Mouse (Mus musculus): ENCODE measurements at regions not wholly inside any gene's neighbourhood (a gene's known extent, or its start where the extent isn't known, plus 50 kb on each side); places are given as distances from the start of the nearest gene placed in this dataset.

DNA sequence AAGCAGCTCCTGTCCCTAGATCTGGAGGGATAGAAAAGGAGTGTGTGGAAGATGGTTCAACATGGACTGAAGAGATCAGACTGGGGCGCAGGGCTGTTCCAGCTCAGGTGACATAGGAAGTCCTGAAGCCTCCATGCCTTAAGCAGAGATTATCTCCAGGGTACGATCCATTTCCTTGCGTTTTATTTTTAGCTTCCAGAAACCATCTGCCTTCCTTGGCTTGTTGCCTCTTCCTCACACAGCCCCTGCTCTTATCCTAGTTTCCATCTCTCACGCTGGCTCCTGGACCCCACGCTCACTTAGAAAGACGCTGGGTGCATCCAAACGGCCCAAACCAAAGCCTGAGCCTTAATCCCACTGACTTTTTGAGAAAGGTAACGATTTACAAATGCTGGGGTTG, 206.8 kb upstream of the Daam1 start:
- no peak for DNase-seq (ENCODE audit: low spot score)

DNA sequence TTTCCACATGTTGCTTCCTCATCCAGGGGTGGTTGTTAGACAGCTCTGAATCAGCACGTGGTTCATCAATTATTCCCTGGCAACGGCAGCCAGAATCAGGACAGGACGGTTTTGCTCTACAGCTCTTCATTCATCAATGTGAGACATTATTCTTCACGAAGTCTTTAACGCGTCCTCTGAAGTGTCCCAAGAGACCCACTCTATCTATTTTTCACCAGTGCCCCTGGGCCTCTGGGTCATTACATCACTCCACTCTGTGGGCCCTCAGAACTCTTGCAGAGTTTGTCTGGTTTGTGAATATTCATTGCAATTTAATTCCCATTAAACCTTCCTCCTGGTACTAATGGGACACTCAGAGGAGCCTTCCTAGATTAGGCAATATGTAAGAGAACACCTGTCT, 206.2 kb upstream of the Daam1 start:
- no peak for DNase-seq (ENCODE audit: low spot score)

DNA sequence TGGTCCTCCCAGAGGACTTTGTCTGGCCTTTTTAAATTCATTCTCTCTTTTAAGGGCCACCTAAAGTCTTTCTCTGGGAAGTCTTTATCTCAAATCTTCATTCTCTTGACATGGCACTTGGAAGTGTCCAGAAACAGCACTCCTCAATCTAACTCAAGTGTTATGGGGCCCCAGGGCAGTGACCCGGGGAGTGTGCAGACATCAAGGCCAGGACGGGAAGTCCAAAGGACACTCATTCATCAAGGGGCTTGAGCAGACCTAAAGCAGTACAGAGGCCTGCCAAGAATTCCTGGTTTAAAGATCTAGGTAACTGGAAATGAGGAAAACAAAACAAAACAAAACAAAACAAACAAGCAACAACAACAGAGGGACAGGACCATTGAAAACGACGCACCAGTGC, 205.8 kb upstream of the Daam1 start:
- DNase-seq (ENCODE audit: low spot score): no peak

DNA sequence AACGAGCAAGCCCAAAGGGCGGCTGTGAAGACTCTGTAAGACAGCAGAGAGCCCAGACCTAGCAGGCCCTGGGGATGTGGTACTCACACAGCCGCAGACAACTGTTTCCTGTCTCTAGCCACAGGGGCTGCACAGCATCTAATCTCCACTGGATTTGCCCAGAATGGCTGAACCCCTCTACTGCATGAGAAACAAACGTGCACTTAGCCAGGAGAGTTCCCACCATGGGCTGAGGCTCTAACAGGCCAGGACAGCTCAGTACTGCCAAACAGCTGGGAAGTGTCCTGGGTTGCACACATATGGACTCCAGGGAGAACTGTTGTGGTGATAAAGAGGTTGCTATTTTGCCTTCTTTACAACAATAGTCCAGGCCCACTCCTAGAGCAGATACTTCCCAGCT, 204.1 kb upstream of the Daam1 start:
- DNase-seq (ENCODE audit: low spot score): no peak

DNA sequence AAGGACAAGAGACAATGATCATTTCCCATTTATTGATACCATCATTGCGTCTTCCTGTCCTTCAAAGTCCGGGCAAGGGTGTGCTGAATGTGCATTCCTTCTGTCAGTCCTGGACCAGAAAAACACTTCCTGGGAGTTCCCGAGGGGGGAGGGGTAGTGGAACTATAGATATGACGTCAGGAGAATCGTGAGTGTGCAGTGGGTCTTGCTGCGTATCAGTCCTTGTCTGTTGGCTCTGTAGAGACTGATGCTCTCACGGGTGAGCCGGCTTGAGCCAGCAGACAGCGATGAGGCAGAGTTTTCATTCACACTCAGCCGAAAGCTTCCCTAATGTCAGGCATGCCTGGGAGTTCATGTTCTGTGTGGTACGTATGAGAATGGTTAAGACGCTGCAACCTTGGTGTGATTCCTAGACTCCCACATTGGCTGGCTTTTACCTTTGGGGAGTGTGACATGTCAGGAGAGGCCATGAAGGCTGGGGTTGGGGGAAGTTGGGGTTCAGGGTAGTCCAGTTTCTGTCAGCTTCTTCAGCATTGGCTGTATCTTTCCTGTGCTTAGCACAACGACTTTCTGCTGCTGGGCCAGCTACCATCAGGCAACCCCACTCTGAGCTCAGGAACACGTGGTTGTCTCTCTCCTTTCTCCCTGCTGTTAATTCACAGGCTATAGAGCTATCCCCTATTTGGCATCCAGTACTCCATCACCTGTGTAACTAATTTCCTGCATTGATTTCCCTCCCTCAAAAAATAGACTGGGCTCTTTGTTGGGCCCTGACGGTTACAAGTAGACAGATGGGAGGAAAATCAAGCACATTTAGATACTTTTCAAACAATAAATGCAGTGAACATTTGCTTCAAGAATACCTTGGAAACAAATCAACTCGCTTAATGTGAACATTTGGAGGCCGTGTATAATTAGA, 203.2 kb upstream of the Daam1 start:
- no peak for DNase-seq (ENCODE audit: low spot score)

DNA sequence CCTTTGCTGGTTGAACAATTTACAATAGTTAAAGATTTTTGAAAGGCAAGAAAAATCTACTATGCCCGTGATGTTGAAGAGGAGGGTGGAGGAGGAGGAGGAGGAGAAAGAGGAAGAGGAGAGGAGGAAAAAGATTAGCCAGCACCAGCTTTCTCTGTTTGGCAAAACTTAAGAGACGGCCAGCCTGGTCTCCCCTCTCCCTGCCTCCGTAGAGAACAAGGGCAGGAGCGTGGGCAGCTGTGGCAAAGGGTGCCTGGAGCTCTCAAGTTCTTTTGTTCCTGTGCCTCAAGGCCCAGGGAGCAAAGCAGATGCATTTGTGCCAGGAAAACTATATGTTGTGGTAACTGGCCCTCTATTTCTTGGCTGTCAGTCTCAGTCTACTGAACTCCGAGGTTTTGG, 202.5 kb upstream of the Daam1 start:
- no peak for DNase-seq (ENCODE audit: low spot score)

DNA sequence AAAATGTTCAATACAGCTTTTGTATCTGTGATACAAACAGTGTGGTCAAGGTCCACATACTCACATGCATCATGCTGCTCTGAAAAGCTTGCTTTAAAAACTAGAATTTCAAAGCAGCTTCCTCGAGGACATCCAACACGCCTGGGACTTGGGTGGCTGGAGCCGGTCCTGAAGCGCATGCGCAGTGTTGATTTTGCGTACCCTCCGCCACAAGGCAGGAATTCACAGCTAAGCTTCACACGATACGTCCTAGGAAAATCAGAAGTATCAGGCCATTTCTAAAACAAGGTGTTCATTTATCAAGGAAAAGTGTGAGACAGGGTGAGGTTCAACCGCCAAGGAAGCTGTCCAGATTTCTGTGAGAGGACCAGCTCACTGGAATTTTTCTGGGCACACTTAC, 202.1 kb upstream of the Daam1 start:
- no peak for DNase-seq (ENCODE audit: low spot score)

DNA sequence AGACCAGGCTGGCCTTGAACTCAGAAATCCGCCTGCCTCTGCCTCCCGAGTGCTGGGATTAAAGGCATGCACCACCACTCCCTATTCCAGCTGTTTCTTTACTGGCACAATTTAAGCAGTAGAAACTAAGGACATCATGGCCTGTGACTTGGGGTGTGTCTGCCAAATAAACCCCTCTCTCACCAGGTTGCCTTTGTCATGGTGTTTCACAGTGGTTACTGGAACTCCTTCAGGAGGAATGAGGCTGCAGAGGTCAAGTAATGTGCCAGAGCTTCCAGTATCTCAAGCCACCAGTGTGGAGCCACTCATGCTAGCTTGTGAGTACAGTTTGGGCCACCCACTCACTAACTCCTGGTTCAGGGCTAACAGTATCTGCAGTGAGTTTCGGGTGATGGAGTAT, 200.5 kb upstream of the Daam1 start:
- no peak for DNase-seq (ENCODE audit: low spot score)

DNA sequence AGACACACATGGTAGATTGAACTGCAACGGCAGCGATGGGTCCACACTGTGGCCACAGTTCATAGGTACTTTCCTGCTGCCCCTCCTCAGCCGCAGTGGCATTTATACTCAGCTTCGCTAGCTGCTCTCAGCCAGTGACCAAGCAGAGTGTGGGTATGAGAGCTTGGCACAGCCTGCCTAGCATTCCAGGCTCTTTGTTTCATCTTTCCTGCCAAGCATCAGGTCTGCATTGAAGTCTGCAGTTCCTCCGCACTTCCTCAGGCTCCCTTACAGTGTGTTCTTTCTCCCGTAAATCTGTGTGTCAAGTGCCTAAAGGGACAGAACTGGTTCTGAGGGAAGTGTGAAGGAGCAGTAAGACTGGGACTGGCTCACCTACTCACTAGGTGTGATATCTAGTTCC, 194.6 kb upstream of the Daam1 start:
- no peak for DNase-seq (ENCODE audit: low spot score)

DNA sequence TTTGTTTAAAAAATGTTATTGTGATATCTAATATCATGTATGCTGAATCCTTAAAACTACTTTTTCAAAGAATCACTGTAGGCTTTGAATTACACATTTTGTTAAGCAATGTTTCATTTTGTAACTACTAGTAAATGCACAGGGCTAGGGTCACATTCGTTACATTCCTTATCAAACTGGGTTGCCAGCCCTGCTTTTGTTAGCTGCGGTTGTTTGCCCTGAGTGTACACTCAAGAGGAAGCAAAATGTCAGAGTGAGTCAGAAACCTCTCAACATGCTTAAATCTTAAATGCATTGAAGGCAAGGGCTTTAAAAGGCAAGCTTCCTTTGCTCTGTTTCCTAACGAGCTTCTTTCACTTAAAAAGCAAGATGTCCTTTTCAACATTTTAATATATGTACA, 193.6 kb upstream of the Daam1 start:
- no peak for DNase-seq (ENCODE audit: low spot score)

DNA sequence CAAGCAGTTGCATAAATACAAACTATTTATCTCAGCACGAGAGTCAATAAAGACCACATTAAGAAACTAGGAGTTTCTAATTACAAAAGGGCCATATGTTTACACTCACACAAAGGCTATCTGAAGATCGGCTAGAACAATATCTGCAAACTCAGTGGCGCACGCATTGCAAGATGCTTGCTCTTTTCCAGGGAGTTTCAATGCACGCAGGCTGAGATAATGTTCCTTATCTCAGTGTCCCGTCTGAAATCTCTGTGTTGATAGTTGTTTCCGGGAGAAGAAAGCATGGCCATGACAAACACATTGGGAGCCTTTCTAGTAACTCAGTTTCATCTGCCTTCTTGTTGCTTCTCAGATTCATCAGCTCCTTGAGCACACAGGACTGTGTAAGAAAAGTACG, 192.6 kb upstream of the Daam1 start:
- DNase-seq (ENCODE audit: low spot score): no peak

DNA sequence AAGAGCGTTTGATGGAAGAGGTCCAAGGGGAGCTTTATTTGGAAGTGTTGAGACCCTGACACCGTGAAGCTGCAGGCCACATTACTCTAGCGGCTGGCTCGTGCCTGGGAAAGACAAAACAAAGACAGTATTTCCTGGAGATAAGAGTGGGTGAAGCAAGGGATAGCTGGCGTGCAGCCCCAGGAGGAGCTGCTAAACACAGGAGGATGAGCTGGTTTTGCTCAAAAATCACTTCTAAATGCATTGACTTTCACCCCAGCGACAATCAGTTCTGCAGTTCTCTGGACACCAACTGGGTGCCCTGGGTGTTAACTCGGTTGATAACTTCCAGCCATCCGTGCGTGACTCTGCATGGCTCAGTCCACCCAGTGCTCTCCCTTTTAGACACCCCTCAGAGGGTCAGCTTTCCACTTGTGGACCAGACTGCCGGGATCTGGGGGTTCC, 190.8 kb upstream of the Daam1 start:
- DNase-seq (ENCODE audit: low spot score): no peak

DNA sequence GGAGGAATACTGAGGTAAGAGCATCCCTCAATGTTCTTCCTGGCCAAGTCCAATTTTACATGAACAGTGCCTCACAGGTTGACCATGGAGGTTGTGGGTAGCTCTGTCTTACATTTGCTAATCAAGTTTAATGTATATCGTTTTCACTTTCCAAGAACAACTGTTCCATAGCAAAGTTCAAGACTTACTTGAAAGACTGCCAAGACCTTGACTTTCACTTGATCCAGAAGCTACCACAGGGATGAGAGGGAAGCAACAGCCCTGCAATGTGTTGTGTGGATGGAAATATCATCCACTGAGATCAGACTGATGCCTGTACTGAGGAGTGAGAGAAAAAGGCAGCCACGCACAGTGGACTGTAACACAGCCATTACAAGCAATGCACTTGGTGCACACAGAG, 189.4 kb upstream of the Daam1 start:
- DNase-seq (ENCODE audit: low spot score): no peak

DNA sequence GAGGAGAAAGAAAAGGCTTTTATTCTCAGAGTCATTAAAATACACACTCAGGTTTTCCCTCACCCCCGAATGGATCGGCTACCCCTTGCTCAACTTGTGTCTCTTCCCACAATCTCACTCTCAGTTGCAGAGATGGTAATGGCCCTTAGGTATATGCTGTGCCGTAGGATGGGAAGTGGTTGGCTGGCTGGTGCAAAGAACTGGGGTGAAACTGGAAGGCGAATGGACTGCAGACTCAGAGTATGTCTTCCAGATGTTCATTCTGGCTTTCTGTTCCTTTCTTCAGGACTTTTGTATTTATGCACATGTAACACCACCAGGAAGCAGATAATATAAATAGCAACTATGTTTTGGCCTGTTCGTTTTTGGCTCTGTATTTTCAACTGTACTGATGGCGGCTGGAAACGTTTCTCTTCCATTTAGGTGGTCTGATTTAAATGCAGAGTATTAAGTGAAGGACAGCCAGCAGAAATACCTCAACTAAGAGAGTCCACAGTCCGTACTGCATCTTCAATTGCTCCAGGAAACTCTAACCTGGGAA, 188.0 kb upstream of the Daam1 start:
- DNase-seq (ENCODE audit: low spot score): no peak

DNA sequence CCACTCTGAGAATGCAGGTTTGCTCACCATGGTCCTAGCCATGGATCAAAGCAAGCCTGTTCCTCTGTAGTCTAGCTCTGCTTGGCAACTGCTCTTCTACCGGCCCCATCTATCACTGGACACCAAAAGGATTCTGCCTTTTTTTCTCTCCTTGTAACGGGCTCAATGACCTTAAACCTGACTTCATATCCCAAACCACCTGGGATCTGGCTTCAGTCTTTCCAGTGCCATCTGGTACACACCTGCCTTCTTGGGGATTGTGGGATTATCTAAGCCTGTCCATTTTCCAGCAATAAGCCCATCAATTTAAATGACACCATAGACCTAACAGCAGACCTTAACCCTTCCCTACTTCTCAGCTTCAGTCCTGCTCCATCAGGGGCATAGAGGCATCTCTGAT, 179.6 kb upstream of the Daam1 start:
- DNase-seq (ENCODE audit: low spot score): no peak

DNA sequence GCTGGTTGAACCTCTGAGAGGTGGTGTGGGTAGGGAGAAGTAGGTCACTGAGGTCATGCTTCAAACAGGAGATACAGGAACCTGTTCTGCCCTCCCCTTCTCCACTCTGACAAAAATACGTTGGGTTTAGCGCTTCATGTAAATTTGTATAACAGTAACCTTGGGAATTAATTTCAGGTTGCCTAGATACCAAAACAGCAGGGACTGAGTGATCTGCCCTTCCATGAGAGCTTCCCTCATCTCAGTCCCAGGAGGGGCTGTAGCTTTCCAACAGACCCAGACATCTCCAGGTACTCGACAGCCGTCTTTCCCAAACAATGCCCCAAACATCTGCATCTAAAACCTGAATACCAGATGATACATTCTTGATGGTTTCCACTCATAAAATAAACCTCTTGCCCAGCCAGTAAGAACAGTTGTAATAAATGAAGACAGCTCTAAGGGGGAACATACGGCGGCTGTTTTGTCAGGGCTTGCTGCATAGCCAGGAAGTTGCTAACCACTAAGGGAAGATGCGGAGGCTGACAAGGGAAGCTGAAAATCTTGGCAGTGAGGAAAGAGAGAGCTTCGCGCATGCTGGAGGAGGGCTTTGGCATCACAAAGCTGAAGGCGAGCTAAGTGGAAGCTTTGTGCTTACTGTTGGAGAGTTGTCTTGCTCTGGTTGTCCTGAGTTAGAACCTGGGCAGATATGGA, 137.4 kb upstream of the Daam1 start:
- DNase-seq (ENCODE audit: low spot score): no peak

DNA sequence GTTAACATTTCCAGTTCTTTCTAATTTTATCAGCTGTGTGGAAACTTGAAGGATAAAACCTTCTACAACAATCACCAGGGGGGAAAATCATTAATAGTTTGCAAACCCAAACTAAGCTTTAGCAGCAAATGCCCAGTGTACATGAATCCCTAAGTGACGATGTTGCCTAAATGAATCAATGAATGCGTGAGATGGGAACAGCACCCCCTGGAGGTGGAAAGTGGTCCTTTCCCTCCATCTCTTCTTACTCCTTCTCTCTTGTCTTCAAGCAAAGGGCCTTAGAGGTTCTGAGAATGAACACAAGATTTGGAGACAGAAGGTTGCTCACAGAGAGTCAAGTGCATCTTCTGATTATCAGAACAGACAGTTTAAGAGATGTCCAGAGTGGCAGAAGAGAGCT, 129.1 kb upstream of the Daam1 start:
- DNase-seq (ENCODE audit: low spot score): no peak

DNA sequence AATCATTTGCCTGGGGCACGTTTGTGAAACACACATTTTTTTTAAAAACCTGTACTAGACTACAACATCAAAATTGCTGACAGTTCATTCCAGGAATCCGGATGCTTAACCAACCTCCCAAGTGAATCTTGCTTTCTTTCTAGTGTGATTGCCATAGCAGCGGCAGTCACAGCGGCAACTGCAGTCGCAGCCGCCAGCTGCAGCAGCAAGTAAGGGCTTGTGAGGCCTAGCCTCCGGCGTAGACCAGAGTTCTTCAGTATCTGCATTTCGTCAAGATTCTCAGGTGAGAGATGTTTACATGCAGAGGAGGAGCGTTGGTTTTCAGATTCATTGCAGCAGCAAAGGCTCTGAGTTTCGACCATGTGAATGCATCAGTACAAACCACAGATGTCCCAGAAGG, 128.7 kb upstream of the Daam1 start:
- no peak for DNase-seq (ENCODE audit: low spot score)

DNA sequence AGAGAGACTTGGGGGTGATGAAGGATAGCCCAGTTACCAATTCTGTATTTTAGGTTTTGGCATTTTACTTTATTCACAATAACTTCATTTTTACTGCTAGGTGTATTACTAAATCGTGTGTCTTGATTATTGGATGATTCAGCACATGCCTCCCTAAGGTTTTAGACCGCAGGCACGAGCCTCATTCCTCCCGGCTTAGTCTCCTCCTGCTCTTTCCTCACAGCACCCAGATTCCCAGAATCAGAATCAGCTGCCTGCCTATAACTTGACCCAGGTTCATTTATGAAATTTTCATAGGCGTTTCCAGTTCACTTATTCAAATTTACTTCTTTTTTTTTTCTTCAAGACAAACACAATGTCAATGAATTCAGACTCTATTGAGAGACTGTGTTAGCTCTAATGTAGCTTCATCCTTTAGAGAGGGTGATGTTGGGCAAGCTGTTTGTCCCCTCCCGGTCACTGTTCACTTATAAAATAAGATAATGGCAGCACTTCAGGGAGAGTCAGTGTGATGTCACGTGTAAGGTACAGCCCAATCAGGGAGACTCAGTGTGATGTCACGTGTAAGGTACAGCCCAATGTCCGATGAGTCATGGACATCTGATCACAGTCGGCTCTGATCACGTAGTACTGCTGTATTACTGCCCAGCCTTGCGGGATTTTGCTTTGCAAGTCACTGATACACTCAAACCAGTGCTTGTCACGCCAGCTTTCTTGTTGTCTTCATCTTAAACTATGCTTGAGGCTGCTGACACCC, 127.6 kb upstream of the Daam1 start:
- peak; percentile 68 for DNase-seq (ENCODE audit: low spot score)

DNA sequence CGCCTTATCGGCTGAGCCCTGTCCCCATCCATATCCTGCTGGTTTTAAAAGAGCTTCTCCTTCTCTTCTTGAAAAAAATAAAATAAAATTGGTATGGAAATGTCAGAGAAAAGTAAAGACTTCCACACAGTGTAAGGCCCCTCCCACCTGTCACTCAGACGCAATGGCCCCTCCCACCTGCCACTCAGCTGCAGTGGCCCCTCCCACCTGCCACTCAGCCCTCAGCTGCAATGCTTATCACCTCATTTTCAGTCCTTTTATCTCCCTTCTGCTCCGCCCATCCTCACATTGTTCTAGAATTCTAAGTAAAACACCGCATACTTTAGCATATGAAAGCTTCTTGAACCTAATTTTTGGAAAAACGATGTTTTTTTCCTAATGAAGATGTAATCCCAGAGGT, 126.4 kb upstream of the Daam1 start:
- no peak for DNase-seq (ENCODE audit: low spot score)

DNA sequence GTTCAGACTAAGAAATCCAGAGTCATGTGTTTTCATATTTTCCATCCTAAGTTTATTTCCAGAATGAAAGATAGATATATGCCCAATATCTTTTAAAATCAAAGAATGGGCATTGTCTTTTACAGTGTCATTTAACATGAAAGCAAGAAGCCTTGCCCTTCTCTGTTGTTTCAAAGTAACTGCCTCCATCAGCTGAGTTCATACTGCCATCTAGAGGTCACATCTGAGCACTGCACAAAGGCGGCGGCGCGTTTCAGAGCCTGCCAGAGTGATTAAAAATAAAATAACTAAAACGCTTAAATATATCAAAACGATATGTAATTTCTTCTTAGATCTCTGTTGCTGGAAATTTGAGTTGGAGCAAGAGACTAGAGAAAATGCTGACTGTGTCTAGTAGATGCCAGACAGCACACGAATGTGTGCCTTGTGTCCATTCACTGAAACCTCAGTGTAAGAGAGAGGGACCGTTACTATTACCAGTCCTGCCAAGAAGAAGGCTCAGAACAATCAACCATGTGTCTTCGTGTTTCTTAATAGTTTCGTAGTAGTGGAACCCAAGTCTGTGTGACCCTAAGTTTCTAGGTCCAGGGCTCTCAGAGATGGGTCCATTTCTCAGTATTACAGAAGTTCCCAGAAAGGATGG, 123.0 kb upstream of the Daam1 start:
- DNase-seq (ENCODE audit: low spot score): peak; percentile 63

DNA sequence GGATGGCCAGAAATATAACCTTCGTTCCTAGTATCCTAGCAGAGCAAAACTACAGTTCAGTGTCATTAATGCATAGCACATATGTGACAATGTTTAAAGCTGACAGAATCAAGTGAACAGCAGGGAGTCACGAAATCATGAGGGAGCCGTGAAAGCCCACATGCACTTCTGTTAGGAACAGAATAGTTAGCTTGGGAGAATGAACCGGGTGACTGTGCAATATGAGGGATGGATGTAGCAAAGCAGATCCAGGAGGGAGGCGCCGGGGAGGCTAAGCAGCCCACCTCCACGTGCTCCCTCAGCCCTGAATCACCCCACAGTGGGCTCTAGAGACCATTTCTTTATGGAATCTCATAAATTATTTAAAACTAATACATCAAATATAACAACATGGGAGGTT, 116.3 kb upstream of the Daam1 start:
- DNase-seq (ENCODE audit: low spot score): no peak
